Mouse (Mus musculus) heart, adult 2 months (tissue): ENCODE measurements around the gene Ccdc91.

ENCODE experiments used
- CTCF ChIP-seq: fragments of 200-600 bp; IDR thresholded peaks from 2 replicates; pipeline ENCODE4 v1.8.1; 2022; ENCODE audit warnings: antibody characterized with exemption, mild to moderate bottlenecking, moderate library complexity
- EP300 ChIP-seq: fragments of 200-500 bp; IDR thresholded peaks from 2 replicates; pipeline ENCODE4 v1.6.1; 2011; ENCODE audit warnings: low read depth, low read length, control low read depth; ENCODE audit not compliant: insufficient read depth
- POLR2A ChIP-seq: fragments of 200-500 bp; IDR thresholded peaks from 2 replicates; pipeline ENCODE4 v1.6.1; 2011; ENCODE audit warnings: mild to moderate bottlenecking, low read depth, low read length, control low read depth; ENCODE audit not compliant: insufficient read depth

DNA sequence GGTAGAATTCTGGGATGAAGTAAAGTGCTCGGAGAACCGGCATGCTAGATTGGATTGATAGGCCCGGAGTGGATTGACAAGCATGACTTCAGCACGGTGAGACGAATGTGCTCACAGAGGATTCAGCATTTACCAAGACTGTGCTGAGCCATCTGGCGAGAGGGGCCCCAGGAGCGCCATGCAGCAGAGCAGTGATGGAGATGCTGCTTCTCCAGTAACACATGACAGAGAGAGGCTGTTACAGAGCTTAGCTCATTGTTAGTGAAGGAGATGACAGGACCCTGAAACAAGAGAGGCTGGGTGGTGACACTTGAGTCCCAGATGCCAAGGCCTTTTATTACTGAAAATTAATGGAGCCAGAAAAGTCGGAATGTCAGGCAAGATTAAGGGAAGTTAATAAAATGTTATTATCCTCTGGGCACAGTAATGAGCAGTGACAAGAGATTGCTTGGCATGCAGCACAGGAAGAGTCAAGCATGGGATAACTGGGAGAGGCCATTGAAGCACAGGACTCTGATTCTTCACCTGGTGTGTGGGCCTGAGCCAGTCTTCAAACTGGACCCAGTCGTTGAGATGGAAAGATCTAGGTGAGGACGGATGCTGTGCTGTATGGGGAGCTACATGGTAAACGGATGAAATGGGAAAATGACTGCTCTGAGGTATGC is 16.9 kb upstream of the Ccdc91 start:
- TF ChIP-seq CTCF: no peak
- TF ChIP-seq POLR2A: no peak
- TF ChIP-seq EP300: no peak
